In the genomic region with DNA sequence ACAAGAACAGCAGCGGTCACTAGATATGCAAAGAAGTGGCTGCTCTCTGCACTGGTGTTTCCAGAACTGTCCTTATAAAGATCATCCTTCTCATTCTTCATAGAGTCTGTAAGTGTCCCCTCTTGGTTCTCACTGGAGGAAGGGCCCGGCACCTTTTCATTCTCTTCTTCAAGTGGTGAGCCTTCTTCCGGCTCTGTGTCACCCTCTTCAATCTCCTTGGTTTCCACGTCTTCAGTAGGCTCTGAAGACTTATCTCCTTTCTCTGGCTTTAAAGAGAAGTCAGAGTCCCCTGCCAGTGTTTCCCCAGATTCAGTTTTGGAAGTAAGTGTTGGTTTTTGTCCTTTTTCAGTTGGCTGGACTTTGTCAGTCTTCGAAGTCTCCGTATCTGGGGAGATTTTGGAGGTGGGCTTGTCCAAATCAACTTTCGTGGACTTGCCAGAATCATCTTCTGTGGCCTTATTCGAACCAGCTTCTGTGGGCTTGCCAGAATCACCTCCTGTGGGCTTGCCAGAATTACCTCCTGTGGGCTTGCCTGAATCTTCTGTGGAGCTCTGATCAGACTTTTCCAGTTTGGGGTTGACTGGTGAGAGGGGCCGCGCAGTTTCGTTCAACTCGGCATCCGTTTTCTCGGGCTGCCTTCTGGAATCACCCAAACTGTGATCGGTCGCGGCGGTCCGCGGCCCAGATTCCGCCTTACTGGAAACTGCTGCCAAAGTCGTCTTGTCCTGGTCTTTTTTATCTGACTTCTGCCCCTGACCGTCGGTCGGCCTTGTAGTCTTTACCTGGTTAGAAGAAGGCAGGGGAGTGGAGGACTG, we compare ENCODE assay signal across 8 mouse cellular contexts. TPM values are rescaled to one million over a fixed set of nuclear protein-coding genes. Genes with fewer than 3 reads are reported as not detected.
A peak's percentile ranks its signal among the peaks of the same experiment; 100 is the strongest.
DNase-seq lines count a peak whose midpoint lies in the region; ATAC-seq and TF ChIP-seq lines count a peak whose summit lies in the region.

No protein-coding gene starts in this region.

- TF ChIP-seq POLR2A in lung, adult 2 months (IDR thresholded peaks at IDR 0.05; ENCODE audit: borderline replicate concordance, extremely low read depth, low read depth, low read length), result no peak

- peak overlapping the region; percentile 96 for H3K9ac ChIP-seq in hindbrain, embryonic 11.5 days (ENCODE audit: low read depth, low read length)

- TF ChIP-seq CTCF in lung, adult 2 months (IDR thresholded peaks at IDR 0.05; ENCODE audit: insufficient read depth, low read length), result no peak

- H3K4me1 ChIP-seq in lung, adult 2 months (ENCODE audit: control insufficient read depth, insufficient read depth, low read length), result peaks cover 5% of the 10 kb centered on the region; the same call in 1 of the 2 replicates
- H3K4me1 ChIP-seq in hindbrain, embryonic 11.5 days (replicated peaks; ENCODE audit: control insufficient read depth, insufficient read depth, low read length), result peaks cover 6% of the 10 kb centered on the region

- H3K4me3 ChIP-seq in lung, adult 2 months (replicated peaks; ENCODE audit: extremely low read depth, low read depth, low read length), result peak overlapping the region; percentile 92
- H3K4me3 ChIP-seq in hindbrain, embryonic 11.5 days (ENCODE audit: low read depth, low read length), result peak overlapping the region; percentile 73

- H3K36me3 ChIP-seq in hindbrain, embryonic 11.5 days (ENCODE audit: control insufficient read depth, insufficient read depth, low read length), result peaks cover 3% of the 10 kb centered on the region; the same call in 1 of the 2 replicates

- H3K27ac ChIP-seq in hindbrain, embryonic 11.5 days (ENCODE audit: low read depth, low read length), result no peak overlapping the region

- no peaks in the 10 kb centered on the region for H3K9me3 ChIP-seq in hindbrain, embryonic 11.5 days (ENCODE audit: control insufficient read depth, low read length)

- no peak for ATAC-seq in hindbrain, embryonic 11.5 days (ENCODE audit: low FRiP score)
- 0 out of 2 replicates have a peak, but pooled peaks have one; percentile 9 for ATAC-seq in megakaryocyte-erythroid progenitor cell, adult 5-6 weeks (replicated peaks; ENCODE audit: low FRiP score, low TSS enrichment, poor library complexity, severe bottlenecking)

- DNase-seq in lung, adult 2 months, result no peak
- no peak for DNase-seq in lung, postnatal 4 days
- DNase-seq in cerebellum, adult 11 months, result peak; percentile 29
- no peak for DNase-seq in hindbrain, embryonic 11.5 days (ENCODE audit: low spot score)
- no peak for DNase-seq in ovary, postnatal 14 days (ENCODE audit: low spot score)
- no peak for DNase-seq in layer of hippocampus, adult 9-10 months (ENCODE audit: low spot score)
- DNase-seq in gastrocnemius, adult 18-20 months (ENCODE audit: low spot score), result no peak

- 14% methylated on average over 25 of the region's 25 CpGs for WGBS in lung, adult 2 months
- WGBS in hindbrain, embryonic 11.5 days, result 29% methylated on average over 25 of the region's 25 CpGs

- H3K27me3 ChIP-seq in hindbrain, embryonic 11.5 days (ENCODE audit: control insufficient read depth, insufficient read depth, low read length), result no peaks in the 10 kb centered on the region

- H3K4me2 ChIP-seq in hindbrain, embryonic 11.5 days (replicated peaks; ENCODE audit: low read depth, low read length), result peak overlapping the region; percentile 63

RNA-seq across cellular contexts. Expression of a gene that starts 1.0 kb away (rescaled TPM):
- 60.0 and 72.4 TPM in 2 replicates for polyA plus RNA-seq in lung, adult 2 months (2012; rRNA removed)
- 41.5 and 42.3 TPM in 2 replicates for polyA plus RNA-seq in hindbrain, embryonic 11.5 days (2014; fragmentation: Nextera tagmentation; extraction: Ambion mirVana)
- total RNA-seq in megakaryocyte-erythroid progenitor cell, adult 5-6 weeks (2014; fragmentation: Nextera tagmentation), result 22.6 and 29.3 TPM in 2 replicates
- total RNA-seq in megakaryocyte-erythroid progenitor cell, adult 5-6 weeks (2017), result 51.4 and 64.7 TPM in 2 replicates
- 10 to 100 TPM; 24.0 to 27.9 TPM for total RNA-seq in gastrocnemius, adult 18-20 months (2021)

RNA-seq across cellular contexts. Expression of a gene that starts 17.5 kb away (rescaled TPM):
- 27.7 and 38.8 TPM in 2 replicates for polyA plus RNA-seq in lung, adult 2 months (2012; rRNA removed)
- polyA plus RNA-seq in hindbrain, embryonic 11.5 days (2014; fragmentation: Nextera tagmentation; extraction: Ambion mirVana), result 6.0 and 7.4 TPM in 2 replicates
- 20.0 and 24.3 TPM in 2 replicates for total RNA-seq in megakaryocyte-erythroid progenitor cell, adult 5-6 weeks (2014; fragmentation: Nextera tagmentation)
- total RNA-seq in megakaryocyte-erythroid progenitor cell, adult 5-6 weeks (2017), result 11.2 and 15.6 TPM in 2 replicates
- total RNA-seq in gastrocnemius, adult 18-20 months (2021), result 10 to 100 TPM; 62.7 to 71.1 TPM

RNA-seq across cellular contexts. Expression of a gene that starts 17.6 kb away (rescaled TPM):
- 17.6 and 24.2 TPM in 2 replicates for polyA plus RNA-seq in lung, adult 2 months (2012; rRNA removed)
- polyA plus RNA-seq in hindbrain, embryonic 11.5 days (2014; fragmentation: Nextera tagmentation; extraction: Ambion mirVana), result 17.7 and 18.5 TPM in 2 replicates
- 16.2 and 17.0 TPM in 2 replicates for total RNA-seq in megakaryocyte-erythroid progenitor cell, adult 5-6 weeks (2014; fragmentation: Nextera tagmentation)
- total RNA-seq in megakaryocyte-erythroid progenitor cell, adult 5-6 weeks (2017), result 6.6 and 8.1 TPM in 2 replicates
- 1 to 10 TPM; 7.3 to 8.7 TPM for total RNA-seq in gastrocnemius, adult 18-20 months (2021)
